Mouse (Mus musculus) splenic B cell, adult 2 months (primary cell): ENCODE data around the gene Slc37a3.
A peak's percentile ranks its signal among the peaks of the same experiment; 100 is the strongest.
"Not testable (repeated sequence)": the region's sequence is repeated elsewhere in the genome, so short reads cannot be mapped to it uniquely, and the experiment has no call there.

Experiments
- DNase-seq: peaks from one replicate; pipeline ENCODE4 v3.0.0-alpha.2; 2011; ENCODE audit warnings: low read depth, low spot score
- H3K27me3 ChIP-seq: 2 replicates; pipeline ENCODE4 v1.6.1; 2012; ENCODE audit warnings: mild to moderate bottlenecking, low read length, moderate library complexity, mixed read lengths; ENCODE audit not compliant: control insufficient read depth, poor library complexity, insufficient read depth, severe bottlenecking
- H3K36me3 ChIP-seq: 2 replicates; pipeline ENCODE4 v1.6.1; 2012; ENCODE audit warnings: mild to moderate bottlenecking, low read length, moderate library complexity, mixed read lengths; ENCODE audit not compliant: control insufficient read depth, poor library complexity, insufficient read depth, severe bottlenecking

Slc37a3 gene

DNA sequence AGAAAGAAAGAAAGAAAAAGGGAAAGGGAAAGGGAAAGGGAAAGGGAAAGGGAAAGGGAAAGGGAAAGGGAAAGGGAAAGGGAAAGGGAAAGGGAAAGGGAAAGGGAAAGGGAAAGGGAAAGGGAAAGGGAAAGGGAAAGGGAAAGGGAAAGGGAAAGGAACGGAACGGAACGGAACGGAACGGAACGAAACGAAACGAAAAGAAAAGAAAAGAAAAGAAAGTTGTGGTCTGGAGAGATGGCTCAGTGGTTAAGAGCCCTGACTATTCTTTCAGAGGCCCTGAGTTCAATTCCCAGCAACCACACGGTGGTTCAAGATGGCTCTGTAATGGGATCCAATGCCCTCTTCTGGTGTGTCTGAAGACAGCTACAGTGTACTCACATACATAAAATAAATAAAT, 18.3 kb downstream of the Slc37a3 start:
- not testable (repeated sequence) for H3K36me3 ChIP-seq, H3K27me3 ChIP-seq
- peak; percentile 58 for DNase-seq

DNA sequence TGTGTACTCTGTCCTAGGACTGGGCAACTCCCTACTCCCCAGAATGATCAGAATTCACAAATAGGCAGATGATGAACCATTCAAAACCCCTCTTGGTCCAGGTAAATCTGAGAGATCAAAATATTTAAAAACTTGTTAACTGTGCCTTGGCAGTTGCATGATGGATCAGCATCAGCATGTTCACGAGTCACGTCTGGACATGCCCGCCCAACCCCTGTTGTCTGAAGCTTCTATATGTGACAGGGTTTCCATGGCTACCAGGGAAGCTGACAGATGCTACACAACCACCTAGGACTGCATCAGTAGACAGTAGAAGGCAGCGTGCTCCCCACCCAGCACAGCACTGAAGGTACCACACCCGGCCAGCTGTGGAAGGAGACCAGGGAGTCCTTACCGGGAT, 28.5 kb downstream of the Slc37a3 start:
- Histone ChIP-seq H3K36me3 (peaks cover 5% of the 10 kb centered on the region), H3K27me3 (no peaks in the 10 kb centered on the region)
- DNase-seq, result no peak

DNA sequence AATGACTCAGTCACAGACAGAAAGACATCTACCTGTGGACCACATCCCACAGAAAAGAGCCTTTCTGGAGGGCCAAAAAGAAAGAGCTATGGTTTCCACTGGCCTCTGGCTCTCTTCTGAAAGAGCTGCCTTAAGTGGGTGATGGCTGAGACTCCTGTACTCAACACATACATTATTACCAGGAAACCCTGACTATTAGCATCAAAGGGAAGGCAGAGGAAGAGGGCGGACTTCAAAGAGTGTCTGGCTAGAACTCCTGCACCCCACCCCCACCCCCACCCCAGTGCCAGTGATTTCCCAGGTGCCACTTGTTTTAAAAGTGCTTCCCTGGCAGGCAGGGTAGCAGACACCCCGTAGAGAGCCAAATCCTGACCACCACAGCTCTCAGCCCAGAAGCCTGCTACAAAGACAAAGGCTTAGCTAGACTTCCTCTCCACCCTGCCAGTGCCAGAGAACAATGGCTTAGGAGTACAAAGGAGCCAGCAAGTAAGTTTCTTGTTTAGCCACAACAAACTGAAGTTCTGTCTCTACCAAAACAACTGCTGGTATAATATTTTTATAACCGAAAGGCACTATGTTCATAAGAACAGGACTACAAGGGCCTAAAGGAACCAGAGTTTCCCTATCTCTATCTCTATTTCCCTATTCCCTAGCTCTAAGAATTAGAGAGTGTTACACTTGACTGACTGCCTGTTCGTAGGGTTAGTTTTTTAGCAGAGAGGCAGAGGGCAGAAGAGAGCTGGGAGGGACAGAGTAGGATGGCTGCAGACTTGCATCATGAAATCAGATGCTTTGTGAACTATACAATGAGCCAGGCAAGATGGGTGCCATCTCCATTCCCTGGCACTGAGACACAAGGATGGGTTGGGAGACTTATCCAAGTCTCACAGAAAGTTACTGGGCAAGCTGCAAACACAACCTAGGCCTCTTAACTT, 29.3 kb downstream of the Slc37a3 start:
- no peak for DNase-seq
- Histone ChIP-seq H3K27me3 (no peaks in the 10 kb centered on the region), H3K36me3 (peaks cover 5% of the 10 kb centered on the region)

DNA sequence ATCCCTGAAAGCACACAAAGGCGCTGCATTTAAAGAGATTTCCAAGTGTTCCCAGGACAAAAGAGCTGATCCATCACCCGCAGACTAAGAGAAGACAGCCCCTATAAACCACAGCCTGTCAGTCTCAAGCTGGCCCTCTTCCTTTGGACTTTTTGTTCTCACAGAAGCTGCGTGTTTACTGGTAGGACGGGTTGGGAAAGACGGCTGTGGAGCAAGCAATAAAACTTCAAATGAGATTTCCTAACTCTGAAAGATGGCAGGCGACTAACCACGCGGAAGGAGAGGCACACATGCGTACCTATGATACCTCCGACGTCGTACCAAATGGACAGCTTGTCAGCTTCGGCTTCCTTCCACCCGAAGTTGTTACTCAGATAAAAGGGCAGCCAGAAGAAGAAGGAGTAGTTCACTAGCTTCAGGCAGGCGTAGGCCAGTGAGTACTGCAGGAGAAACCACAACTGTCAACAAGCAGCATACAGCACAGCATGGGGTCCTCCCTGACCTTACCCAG, 30.4 kb downstream of the Slc37a3 start:
- Histone ChIP-seq H3K27me3 (no peaks in the 10 kb centered on the region), H3K36me3 (peaks cover 2% of the 10 kb centered on the region)
- DNase-seq, result no peak

DNA sequence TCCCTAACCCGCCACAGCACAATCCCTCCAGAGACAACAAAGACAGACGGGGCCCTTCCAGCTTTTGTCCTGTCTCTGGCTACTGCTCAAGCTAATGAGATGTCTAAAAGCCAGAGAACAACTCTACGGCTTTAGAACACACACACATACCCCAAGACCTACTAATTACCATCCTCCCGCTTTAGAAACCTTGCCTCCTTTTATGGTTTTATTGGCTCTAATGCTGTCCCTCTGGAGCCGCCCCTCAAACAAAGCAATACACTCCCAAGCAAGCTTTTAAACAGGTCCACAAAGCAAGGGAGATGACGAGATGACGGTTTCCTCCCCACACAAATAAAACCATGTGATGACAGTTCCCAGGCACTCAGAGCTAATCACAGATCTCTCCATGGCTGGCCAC, 32.0 kb downstream of the Slc37a3 start:
- no peak for DNase-seq
- Histone ChIP-seq H3K36me3 (peaks cover 2% of the 10 kb centered on the region), H3K27me3 (no peaks in the 10 kb centered on the region)

DNA sequence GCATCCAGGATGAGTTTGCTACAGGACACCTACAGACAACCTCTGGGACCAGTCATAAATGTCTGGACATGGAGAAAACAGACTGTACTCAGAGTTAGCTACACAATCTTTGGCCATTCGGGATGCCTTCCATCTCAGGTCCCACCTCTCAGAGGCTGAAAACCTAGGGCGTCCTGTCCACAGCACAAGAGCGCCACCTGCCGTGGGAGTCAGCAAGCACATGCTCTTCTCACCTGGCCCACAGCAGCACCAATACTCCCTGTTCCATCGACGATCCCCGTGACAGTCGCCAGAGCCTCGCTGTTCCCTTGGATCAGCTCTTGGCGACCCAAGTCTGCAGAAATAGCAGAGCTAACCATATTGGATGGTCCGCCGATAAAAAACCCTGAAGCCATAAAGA, 33.5 kb downstream of the Slc37a3 start:
- no peaks in the 10 kb centered on the region for H3K27me3 ChIP-seq
- peaks cover 2% of the 10 kb centered on the region for H3K36me3 ChIP-seq
- peak; percentile 90 for DNase-seq

DNA sequence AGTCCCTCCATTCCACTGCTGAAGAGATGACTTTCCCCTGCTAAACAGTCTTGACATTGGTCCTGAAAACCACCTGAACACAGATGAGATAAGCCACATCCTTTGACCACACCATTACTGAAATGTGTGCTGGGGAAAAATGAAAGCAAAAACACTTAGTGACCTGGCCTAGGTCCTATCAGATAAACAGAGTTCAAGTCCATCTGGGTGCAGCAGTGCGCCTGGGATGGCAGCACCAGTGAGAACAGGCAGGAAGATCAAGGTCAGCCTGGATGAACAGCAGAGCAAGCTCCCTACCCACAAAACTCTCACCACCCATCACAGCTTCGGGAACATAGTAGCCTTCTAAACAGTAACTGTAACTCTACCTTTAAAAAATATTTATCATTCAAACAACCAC, 35.7 kb downstream of the Slc37a3 start:
- DNase-seq, result no peak
- Histone ChIP-seq H3K36me3 (peaks cover 2% of the 10 kb centered on the region; the same call in 1 of the 2 replicates), H3K27me3 (no peaks in the 10 kb centered on the region)

DNA sequence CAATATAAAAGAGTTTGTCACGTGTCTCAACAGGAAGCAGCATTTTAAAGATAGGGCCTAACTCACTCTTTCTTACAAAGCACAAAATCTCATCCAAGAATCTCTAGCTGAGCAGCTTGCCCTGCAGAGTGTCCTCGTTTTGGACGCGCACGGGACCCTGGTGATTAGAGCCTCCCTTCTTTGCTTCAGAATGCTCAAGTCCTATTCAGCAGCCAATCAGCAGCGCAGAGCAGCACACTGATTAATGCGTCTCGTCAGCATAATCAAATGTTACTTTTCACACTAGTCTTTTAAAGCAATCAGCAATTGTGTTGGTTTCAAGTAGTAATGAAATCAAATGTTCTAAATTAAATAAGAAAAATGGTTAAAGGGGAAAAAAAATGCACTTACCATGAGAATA, 39.1 kb downstream of the Slc37a3 start:
- DNase-seq, result no peak
- H3K36me3 ChIP-seq, result no peaks in the 10 kb centered on the region
- H3K27me3 ChIP-seq, result no peaks in the 10 kb centered on the region

DNA sequence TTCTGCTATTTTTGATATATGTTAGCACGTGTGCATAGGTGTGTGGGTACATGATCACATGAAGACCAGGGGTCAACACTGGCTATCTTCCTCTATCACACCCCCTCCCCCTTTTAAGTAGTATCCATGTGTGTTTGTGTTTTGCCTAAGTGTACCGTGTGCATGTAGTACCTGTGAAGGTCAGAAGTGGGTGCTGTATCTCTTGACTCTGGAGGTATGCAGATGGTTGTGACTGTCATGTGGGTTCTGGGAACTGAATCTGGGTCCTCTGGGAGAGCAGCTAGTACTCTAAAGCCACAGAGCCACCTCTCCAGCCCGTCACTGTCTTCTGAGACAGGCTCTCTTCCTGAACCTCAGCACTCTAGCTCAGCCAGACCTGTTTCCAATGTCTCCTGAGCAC, 42.6 kb downstream of the Slc37a3 start:
- Histone ChIP-seq H3K36me3 (no peaks in the 10 kb centered on the region), H3K27me3 (no peaks in the 10 kb centered on the region)
- peak; percentile 42 for DNase-seq

DNA sequence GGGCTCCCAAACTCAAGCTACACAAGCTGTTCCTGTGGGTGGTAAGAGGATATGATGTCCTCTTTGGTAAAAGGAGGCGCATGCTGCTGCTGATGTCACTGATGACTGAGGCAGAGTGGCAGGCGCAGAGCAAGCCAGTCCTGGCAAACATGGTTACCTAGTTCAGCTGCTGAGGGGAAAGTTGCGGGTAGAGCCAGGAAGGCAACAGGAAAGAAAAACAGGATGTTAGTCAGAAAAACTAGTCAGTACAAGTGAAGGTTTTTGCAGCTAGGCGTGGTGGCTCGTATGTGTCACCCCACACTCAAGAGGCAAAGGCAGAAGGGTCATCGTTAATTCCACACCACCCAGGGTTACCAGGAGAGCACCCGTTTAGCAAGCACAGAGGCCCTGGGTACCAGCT, 43.3 kb downstream of the Slc37a3 start:
- peak; percentile 85 for DNase-seq
- Histone ChIP-seq H3K27me3 (no peaks in the 10 kb centered on the region), H3K36me3 (no peaks in the 10 kb centered on the region)

DNA sequence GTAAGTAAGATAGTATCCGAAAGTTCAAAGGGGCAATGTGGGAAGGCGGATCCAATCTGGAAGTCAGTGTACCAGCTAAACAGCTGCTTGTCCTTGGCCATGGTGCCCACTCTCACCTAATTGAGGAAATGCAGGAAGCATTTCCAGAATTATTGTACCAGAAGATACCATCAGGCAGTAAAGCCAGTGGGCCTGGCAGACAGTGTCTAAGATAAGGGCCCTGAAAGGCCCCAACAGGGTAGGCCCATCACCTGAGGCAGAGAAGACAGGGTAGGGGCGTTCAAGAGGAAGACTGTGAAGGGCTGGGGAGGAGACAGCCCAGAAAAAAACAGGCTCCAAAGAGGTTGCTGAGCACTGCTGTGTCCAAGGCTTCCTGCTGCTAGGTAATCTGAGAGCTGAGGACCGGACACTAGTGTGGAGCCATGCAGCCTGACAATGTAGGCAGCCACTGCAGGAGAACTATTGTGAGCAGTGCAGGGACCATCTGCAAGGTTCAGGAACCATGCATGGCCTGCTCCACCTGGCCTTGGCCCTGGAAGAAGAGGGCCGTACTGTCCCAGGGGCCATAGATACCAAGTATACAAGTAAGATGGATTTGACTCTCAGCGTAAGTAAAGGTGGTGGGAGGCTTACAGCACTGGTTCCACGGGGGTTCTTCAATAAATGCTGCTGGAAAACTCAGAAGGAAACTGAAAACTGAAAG, 45.3 kb downstream of the Slc37a3 start:
- DNase-seq, result peak; percentile 47
- H3K36me3 ChIP-seq, result no peaks in the 10 kb centered on the region

DNA sequence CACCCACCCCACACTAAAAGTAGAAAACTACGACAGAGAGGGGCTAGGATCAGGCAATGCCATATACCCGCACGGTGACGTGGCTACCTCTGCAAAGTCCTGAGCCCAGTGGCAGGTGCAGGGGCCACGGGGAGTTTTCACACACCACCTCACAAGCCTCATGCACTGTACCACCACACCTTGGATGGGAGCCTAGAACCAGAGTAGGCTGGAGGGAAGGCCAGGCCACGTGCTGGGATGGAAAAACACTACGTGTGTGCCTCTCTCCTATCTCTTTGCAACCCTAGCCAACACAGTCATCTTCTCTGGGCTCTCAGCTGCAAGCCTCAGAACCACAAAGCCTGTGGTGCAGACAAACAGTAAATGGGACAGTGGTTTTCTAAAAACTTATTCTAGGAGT, 46.5 kb downstream of the Slc37a3 start:
- H3K27me3 ChIP-seq, result no peaks in the 10 kb centered on the region
- no peak for DNase-seq
- no peaks in the 10 kb centered on the region for H3K36me3 ChIP-seq

More for the DNA sequence above, 45.3 kb downstream of the Slc37a3 start:
- H3K27me3 ChIP-seq, result no peaks in the 10 kb centered on the region

DNA sequence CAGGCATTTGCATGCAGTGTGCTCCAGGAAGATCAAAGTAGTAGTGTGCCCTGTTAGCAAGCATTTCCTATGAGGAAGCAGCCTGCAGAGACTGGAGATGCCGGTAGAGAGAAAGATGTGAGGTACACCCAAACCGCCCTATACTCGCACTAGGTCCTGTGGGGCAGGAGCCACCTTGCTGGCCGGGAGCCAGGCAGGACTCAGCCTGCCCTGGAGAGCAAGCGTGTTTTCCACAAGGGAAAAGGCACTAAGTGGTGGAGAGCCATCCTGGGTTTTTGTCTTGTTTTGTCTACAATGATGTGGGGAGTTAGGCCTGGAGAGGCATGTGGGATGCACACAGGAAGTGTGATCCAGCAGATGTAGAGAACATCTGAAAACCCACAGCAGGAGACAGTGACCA, 57.2 kb downstream of the Slc37a3 start:
- no peaks in the 10 kb centered on the region for H3K36me3 ChIP-seq
- no peaks in the 10 kb centered on the region for H3K27me3 ChIP-seq
- DNase-seq, result no peak

DNA sequence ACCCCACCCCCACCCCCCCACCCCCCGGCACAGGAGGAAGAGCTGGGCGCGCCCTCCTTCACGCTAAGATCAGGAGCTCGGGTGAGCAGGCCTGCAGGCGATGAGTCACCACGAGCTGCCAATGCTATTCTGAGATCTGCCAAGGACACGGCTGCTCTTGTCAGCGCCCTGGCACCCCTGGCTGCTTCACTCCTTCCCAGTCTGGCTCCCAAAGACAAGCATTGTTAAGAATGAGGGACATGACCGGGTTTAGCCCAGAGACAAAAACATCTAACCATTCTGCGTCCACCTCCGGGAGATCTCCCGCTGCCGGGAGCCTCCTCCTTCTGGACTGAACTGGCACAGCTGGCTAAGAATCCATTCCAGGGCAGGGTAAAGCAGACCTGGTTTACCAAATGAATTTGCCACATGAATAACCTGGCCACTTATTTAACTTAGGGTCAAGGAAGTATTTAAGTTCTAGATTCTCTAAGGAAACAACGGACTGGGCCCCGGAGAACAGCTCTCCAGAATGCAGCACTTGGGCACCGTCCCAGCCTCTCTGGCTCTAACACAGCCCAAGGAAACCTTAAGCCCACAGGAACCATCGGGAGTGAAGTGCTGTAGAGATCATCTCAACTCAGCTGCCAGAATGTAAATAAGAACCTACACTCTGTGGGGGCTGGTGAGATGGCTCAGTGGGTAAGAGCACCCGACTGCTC, 58.3 kb downstream of the Slc37a3 start:
- no peaks in the 10 kb centered on the region for H3K36me3 ChIP-seq
- peak; percentile 46 for DNase-seq

DNA sequence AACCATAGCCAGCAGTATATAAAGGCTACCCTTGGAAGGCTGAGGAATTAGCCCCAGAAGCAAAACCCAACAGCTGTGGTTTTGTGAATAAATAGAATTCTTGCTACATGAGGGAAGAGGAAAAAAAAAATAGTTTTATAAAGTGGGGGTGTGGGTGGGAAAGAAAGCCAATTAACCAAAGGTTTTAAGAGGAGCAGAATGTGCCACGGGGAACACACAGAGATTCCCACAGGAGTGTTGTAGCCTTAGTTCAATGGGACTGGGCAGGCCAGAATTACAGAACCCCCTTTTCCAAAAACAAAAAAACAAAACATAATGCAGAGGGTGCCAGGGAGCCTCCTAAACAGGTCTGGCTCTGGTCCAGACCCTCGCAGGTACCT, 58.9 kb downstream of the Slc37a3 start:
- Histone ChIP-seq H3K36me3 (no peaks in the 10 kb centered on the region), H3K27me3 (no peaks in the 10 kb centered on the region)
- DNase-seq, result no peak

More for the DNA sequence above, 58.3 kb downstream of the Slc37a3 start:
- no peaks in the 10 kb centered on the region for H3K27me3 ChIP-seq
